Mouse (Mus musculus): ENCODE measurements around the gene Selenoo.

Selenoo gene

GRCm38 (mm10) chr15:89148496-89149270, 59.8 kb downstream of the Selenoo start:
- POLR2A ChIA-PET = interaction anchor here (0.6 to 2.5 kb wide), 20 partner anchors 9 to 440 kb away, joined by 3 to 11 read pairs (median 5); partner anchors contain the start of genes C730034F03Rik (in 1 of the 4), Chkb (in 1 of the 4), Dennd6b (in 1 of the 4) and Gm44502 (in 1 of the 4)

GRCm38 (mm10) chr15:89149271-89150040, 60.6 kb downstream of the Selenoo start, which contains the start of gene Mapk11:
Mapk11 (minus strand) TSS chr15:89149628.
- ChIA-PET CTCF (interaction anchor here in 3 of 4 experiments (0.6 to 3.1 kb wide), 11 partner anchors 8 to 594 kb away, joined by 3 to 11 read pairs (median 4); partner anchors contain the start of genes Hdac10 (in 2 of the 3), Tubgcp6 (in 2 of the 3) and Dennd6b (in 1 of the 3)), POLR2A (interaction anchor here (0.6 to 2.5 kb wide), 30 partner anchors 8 to 441 kb away, joined by 3 to 11 read pairs (median 4); partner anchors contain the start of genes Mapk12 (in 3 of the 4), Hdac10 (in 2 of the 4), C730034F03Rik (in 1 of the 4) and Chkb (in 1 of the 4))

More at GRCm38 (mm10) chr15:89148496-89149270, 59.8 kb downstream of the Selenoo start:
- CTCF ChIA-PET = interaction anchor here in 3 of 4 experiments (0.6 to 3.1 kb wide), 10 partner anchors 20 to 1017 kb away, joined by 3 to 11 read pairs (median 4); partner anchors contain the start of genes Hdac10 (in 2 of the 3), Tubgcp6 (in 2 of the 3) and Dennd6b (in 1 of the 3)

All from embryonic stem cell, embryonic (primary cell).